ENCODE assay signal across 9 mouse cellular contexts in genomic region chr11:36395803-36396710, GRCm38 (mm10).
DNase-seq lines count a peak whose midpoint lies in the region; ATAC-seq and TF ChIP-seq lines count a peak whose summit lies in the region.
"Had no signal": no experiment of that assay in that cellular context is flagged by ENCODE, and none has a peak within 500 bp of the region (broad histone marks: within the 10 kb centered on the region; RNA-seq: fewer than 3 reads in every experiment).

No protein-coding gene starts in this region.

- intact Hi-C loops in heart, postnatal 25 days (cut with DNase I): no loop called here

- no peak overlapping the region for H3K9ac ChIP-seq in hindbrain, postnatal 0 days (replicated peaks; ENCODE audit: low read length)
- no peak overlapping the region for H3K9ac ChIP-seq in liver, embryonic 11.5 days (ENCODE audit: low read depth, low read length)
- H3K9ac ChIP-seq: liver, embryonic 15.5 days had no signal

- WGBS in hindbrain, postnatal 0 days: 28% methylated on average over 12 of the region's 12 CpGs
- 52% methylated on average over 12 of the region's 12 CpGs for WGBS in liver, embryonic 11.5 days

- ATAC-seq in hindbrain, postnatal 0 days: no peak
- no peak for ATAC-seq in liver, embryonic 11.5 days (replicated peaks; ENCODE audit: low FRiP score)

- H3K4me3 ChIP-seq in hindbrain, postnatal 0 days (ENCODE audit: low read length): no peak overlapping the region
- H3K4me3 ChIP-seq in liver, embryonic 11.5 days (ENCODE audit: low read depth, low read length): no peak overlapping the region
- H3K4me3 ChIP-seq: liver, embryonic 15.5 days had no signal

- peak; percentile 36 for DNase-seq in heart, postnatal 4 days
- DNase-seq in heart, postnatal 25 days (ENCODE audit: low spot score): no peak
- peak; percentile 37 for DNase-seq in ES-CJ7 (ENCODE audit: low read depth, low spot score)
- peak; percentile 61 for DNase-seq in embryo, embryonic 11 days
- peak; percentile 15 for DNase-seq in hindbrain, postnatal 0 days (ENCODE audit: low spot score)
- no peak for DNase-seq in frontal cortex, postnatal 14 days (ENCODE audit: low spot score in 2 of 2)
- no peak for DNase-seq in T-cell, adult 2 months (ENCODE audit: low spot score)
- no peak for DNase-seq in liver, embryonic 11.5 days (ENCODE audit: low spot score)

- H3K27me3 ChIP-seq in hindbrain, postnatal 0 days (ENCODE audit: insufficient read depth, low read length): no peaks in the 10 kb centered on the region
- H3K27me3 ChIP-seq in liver, embryonic 11.5 days (replicated peaks; ENCODE audit: control insufficient read depth, insufficient read depth, low read length): no peaks in the 10 kb centered on the region
- H3K27me3 ChIP-seq: liver, embryonic 15.5 days had no signal

- no peaks in the 10 kb centered on the region for H3K9me3 ChIP-seq in hindbrain, postnatal 0 days (ENCODE audit: low read length)
- no peaks in the 10 kb centered on the region for H3K9me3 ChIP-seq in liver, embryonic 11.5 days (ENCODE audit: control insufficient read depth, low read length)
- H3K9me3 ChIP-seq: liver, embryonic 15.5 days had no signal

- no peak overlapping the region for H3K4me2 ChIP-seq in hindbrain, postnatal 0 days (ENCODE audit: low read depth, low read length)
- no peak overlapping the region for H3K4me2 ChIP-seq in liver, embryonic 11.5 days
- H3K4me2 ChIP-seq: liver, embryonic 15.5 days had no signal

- peaks cover 9% of the 10 kb centered on the region for H3K4me1 ChIP-seq in hindbrain, postnatal 0 days (ENCODE audit: insufficient read depth, low read length)
- H3K4me1 ChIP-seq in liver, embryonic 11.5 days (replicated peaks; ENCODE audit: control insufficient read depth, insufficient read depth, low read length): no peaks in the 10 kb centered on the region
- H3K4me1 ChIP-seq: liver, embryonic 15.5 days had no signal

- no peak for TF ChIP-seq CTCF in hindbrain, postnatal 0 days (IDR thresholded peaks at IDR 0.05; ENCODE audit: low read depth)

- no peaks in the 10 kb centered on the region for H3K36me3 ChIP-seq in hindbrain, postnatal 0 days (ENCODE audit: insufficient read depth, low read length)
- no peaks in the 10 kb centered on the region for H3K36me3 ChIP-seq in liver, embryonic 11.5 days (ENCODE audit: control insufficient read depth, insufficient read depth, low read length)
- H3K36me3 ChIP-seq: liver, embryonic 15.5 days had no signal

- H3K27ac ChIP-seq in hindbrain, postnatal 0 days: peak overlapping the region; percentile 32; the same call in 1 of the 2 replicates
- no peak overlapping the region for H3K27ac ChIP-seq in liver, embryonic 11.5 days (ENCODE audit: low read depth, low read length)
- H3K27ac ChIP-seq: liver, embryonic 15.5 days had no signal

Comparison
In these comparisons a context has a peak if more than half of its experiments do, and no peak if none do; other contexts are left out.
1. DNase-seq: peak in heart, postnatal 4 days (single experiment), ES-CJ7 (single experiment), embryo, embryonic 11 days (single experiment) and hindbrain, postnatal 0 days (single experiment); none in heart, postnatal 25 days (single experiment), frontal cortex, postnatal 14 days (0 of 2), T-cell, adult 2 months (single experiment) and liver, embryonic 11.5 days (single experiment).